Mouse (Mus musculus) small intestine, adult 2 months (tissue): ENCODE data around the gene Map4.

Experiments
- CTCF ChIP-seq: fragments of 200-500 bp; IDR thresholded peaks from 2 replicates; pipeline ENCODE4 v1.5.1; 2012; ENCODE audit warnings: low read depth, mild to moderate bottlenecking, control low read depth, inconsistent platforms, low read length, moderate library complexity, mixed read lengths; ENCODE audit not compliant: insufficient replicate concordance, insufficient read length; ENCODE audit errors: extremely low read depth
- POLR2A ChIP-seq: fragments of 200-500 bp; IDR thresholded peaks from 2 replicates; pipeline ENCODE4 v1.6.1; 2012; ENCODE audit warnings: low read depth, mild to moderate bottlenecking, control low read depth, inconsistent platforms, low read length, moderate library complexity

- TF ChIP-seq POLR2A: no peak
- no peak for TF ChIP-seq CTCF
These were observed 1.2 kb upstream of the Map4 start for GRCm38 (mm10) chr9:109930063-109930462.
